Mouse (Mus musculus): Measurements from ENCODE around the gene Cryzl1. TPM values are rescaled to one million over a fixed set of nuclear protein-coding genes. Genes with fewer than 3 reads are reported as not detected.

Cryzl1 gene
- 35.0 and 36.7 TPM in 2 replicates for polyA plus RNA-seq (2015; fragmentation: Nextera tagmentation; extraction: Ambion mirVana)

DNA sequence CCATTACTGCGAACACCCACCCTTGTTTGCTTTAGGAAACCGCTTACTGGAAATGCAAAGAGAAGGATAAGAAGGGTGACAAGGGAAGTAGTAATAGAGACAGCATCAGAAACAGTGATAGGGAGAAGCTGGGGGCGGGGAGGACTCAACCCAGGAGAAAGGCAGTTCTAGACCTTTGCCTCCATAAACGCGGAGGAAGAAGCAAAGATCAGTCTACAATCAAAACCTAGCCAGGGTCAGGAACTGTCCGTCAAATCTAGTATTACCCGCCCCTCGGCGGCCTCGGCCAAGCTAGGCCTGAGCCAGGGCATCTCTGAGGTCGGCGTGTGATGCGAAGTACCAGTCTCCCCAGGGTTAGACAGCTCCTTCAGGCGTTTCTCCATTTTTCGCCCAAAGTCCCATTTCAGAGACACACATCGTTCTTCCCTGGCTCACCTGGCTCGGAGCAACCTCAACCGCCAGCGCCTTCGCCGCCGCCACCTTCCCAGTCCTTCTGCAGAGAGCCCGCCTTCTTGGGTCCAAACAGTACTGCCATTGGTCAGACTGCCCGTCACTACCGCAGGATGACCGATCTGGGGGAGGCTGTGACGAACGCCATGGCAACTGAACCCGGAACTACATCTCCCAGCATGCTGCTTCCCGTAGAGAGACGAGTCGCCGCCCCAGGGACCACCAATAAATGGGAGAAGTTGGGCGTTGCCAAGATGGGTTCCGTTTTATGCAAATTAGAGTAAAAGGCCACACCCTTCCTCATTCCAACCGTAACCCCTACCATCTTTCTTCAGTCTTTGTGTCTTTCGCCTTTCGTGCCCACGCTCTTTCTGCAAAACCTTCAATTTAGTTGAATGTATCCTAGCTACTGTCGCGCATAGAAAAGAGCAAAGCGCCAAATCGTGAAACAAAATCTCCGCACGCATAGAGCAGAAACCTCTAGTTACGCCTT, at the start of gene Cryzl1:
TSS of gene Cryzl1 (minus strand) at position 853 of the 943 bp plus-strand sequence.

DNA sequence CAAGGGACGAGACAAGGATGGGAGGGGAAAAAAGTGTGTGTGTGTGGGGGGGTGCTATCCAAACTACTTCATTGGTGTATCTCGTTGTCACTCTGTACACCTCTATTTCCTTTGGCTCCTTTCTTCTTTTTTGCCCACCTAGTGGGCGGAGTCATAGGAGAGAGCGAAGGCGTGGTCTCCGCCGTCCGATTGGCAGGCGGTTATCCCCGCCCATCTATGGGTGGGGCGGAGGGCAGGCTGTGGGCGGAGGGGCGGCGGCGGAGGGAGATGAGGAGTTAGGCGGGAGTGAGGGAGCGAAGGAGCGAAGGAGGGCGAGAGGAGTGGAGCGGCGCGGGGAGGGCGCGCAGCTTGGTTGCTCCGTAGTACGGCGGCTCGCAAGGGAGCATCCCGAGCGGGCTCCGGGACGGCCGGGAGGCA, 299 bp upstream of the Cryzl1 start, which contains the start of gene Itsn1:
TSS of gene Itsn1 (plus strand) at position 216 of the 417 bp plus-strand sequence.

DNA sequence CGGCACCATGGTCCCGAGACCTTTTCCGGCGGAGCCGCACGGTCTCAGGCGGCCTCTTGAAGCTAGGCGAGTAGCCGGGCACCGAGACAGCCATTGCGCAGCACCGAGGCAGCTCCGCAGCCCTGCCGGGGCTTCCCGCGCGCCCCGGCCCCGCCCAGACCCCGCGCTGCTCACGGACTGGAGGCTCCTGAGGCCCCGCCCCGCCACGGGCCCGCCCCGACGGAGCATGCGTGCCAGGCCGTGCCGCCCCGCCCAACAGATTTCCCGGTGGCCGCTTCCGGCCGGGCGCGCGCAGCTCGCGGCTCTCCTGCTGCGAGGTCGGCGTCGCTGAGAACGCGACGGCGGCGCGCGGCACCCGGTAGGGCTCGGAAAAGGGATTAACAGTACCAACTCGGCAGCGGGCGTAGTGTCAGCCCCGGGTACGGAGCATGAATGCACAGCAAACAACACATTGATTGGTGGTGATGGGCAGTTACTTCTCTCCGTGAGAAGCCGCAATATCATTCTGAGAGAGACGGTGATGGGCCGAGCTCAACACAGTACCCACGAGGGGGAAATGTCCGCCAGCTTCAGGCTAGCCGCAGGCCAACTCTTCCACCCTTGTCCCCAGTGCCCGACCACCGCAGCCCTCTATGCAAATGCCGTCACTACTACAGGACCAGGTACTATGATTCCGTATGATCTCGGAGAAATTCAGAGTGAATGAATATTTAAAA, 40.0 kb downstream of the Cryzl1 start, which contains the start of gene Donson:
TSS of gene Donson (minus strand) at position 152 of the 716 bp plus-strand sequence.

DNA sequence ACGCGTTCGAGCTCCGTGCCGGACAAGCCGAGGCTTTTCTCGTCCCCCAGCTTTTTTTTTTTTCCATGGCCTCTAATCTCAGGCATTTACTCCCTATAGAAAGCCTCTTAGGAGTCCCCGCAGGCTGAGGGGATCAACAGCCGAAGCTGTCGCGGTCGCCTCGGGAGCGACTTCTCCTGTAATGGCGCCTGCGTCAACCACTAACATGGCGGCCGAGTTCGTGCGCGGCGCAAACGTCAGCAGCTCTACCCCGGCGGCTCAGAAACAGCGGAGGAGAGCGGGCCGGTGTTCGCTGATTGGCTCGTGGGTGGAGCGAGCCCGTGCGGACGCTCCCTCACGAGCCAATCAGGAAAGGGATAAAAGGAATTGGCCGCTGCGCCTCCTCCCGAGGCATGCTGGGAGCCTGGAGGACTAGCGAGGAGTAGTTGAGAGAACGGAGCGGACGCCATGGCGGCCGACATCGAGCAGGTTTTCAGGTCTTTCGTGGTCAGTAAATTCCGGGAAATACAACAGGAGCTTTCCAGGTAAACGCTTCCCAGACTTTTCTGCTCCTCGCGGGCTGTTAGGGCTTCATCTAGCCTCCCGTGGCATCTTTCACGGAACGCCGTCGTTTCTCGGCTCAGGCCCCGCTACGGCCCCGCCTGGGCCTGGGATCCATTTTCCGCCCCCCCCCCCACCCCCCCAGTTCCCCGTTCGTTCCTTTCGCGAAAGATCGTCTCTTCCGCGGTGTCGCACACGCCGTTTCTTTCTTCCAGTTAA, 81.1 kb downstream of the Cryzl1 start, which contains the start of gene Son:
TSS of gene Son (plus strand) at position 46 of the 759 bp plus-strand sequence.

DNA sequence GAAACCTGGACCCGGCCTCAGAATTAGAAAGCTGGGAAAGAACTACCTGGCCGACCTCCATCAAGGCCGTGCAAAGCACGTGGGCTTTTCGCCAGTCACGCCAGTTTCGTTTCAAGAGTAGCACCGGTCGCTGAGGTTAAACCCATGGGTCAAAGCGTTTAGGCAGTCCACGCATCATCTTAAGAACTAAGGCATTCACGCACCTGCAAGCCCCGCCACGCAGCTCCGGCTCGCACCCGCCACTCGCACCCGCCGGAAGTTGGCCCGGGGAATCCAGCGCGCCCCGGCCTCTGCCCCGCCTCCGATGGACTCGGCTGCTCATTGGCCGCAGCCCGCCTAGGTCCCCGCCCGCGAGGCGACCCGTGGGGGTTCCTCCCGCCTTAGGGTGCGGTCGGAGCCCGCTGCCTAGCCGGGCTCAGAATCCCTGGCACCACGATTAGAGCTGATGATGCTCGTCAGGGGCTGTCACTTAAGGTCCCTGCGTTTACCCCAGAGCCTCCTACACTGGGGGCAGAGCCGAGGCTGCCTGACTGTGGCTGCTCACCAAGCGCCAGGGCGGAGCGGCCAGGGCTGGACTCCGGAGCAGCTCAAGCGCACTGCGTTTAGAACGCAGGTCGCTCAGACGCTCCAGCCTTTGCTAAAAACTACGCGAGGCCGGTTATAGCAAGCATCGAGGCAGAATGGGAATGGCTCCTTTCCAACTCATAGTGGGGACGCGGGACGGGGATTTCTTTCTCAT, 81.9 kb downstream of the Cryzl1 start, which contains the start of gene Gart:
TSS of gene Gart (minus strand) at position 272 of the 739 bp plus-strand sequence.

Other genes starting within 250 kb of the Cryzl1 start
- 24.4 and 26.4 TPM in 2 replicates for gene Ifnar1, start 243.7 kb downstream of the Cryzl1 start, polyA plus RNA-seq (2015; fragmentation: Nextera tagmentation; extraction: Ambion mirVana)
- 48.0 and 54.0 TPM in 2 replicates for gene Ifngr2, start 181.9 kb downstream of the Cryzl1 start, polyA plus RNA-seq (2015; fragmentation: Nextera tagmentation; extraction: Ambion mirVana)
- gene Tmem50b, start 131.2 kb downstream of the Cryzl1 start, polyA plus RNA-seq (2015; fragmentation: Nextera tagmentation; extraction: Ambion mirVana) = 11.7 and 12.3 TPM in 2 replicates
- 4.1 and 5.5 TPM in 2 replicates for gene Dnajc28, start 109.9 kb downstream of the Cryzl1 start, polyA plus RNA-seq (2015; fragmentation: Nextera tagmentation; extraction: Ambion mirVana)
- 38.6 and 39.2 TPM in 2 replicates for gene Gart, start 82.0 kb downstream of the Cryzl1 start, polyA plus RNA-seq (2015; fragmentation: Nextera tagmentation; extraction: Ambion mirVana)
- 57.7 and 62.8 TPM in 2 replicates for gene Son, start 81.5 kb downstream of the Cryzl1 start, polyA plus RNA-seq (2015; fragmentation: Nextera tagmentation; extraction: Ambion mirVana)
- 4.2 and 4.6 TPM in 2 replicates for gene Donson, start 40.2 kb downstream of the Cryzl1 start, polyA plus RNA-seq (2015; fragmentation: Nextera tagmentation; extraction: Ambion mirVana)
- gene Itsn1, start 306 bp upstream of the Cryzl1 start, polyA plus RNA-seq (2015; fragmentation: Nextera tagmentation; extraction: Ambion mirVana) = 12.3 and 15.8 TPM in 2 replicates